Mouse (Mus musculus): ENCODE data around the gene Bsn. TPM values are rescaled to one million over a fixed set of nuclear protein-coding genes. Genes with fewer than 3 reads are reported as not detected.
A peak's percentile ranks its signal among the peaks of the same experiment; 100 is the strongest.

Gene Bsn
- polyA plus RNA-seq, 1 experiment from 2014 or later: 1.1 TPM

- peaks cover 20% of the 10 kb centered on the region for H3K4me1 ChIP-seq
- DNase-seq (ENCODE audit: low spot score): peak; percentile 45
- H3K4me3 ChIP-seq: peak overlapping the region; percentile 48
- WGBS: 13% methylated on average over 22 of the region's 22 CpGs
- H3K36me3 ChIP-seq: peaks cover 61% of the 10 kb centered on the region
- peaks cover 79% of the 10 kb centered on the region for H3K27me3 ChIP-seq (ENCODE audit: low read depth, poor library complexity, severe bottlenecking)
- no peaks in the 10 kb centered on the region for H3K9me3 ChIP-seq (replicated peaks)
- peak overlapping the region; percentile 69 for H3K27ac ChIP-seq (replicated peaks)
Observed at GRCm38 (mm10) chr9:108111101-108111592, 79.0 kb downstream of the Bsn start.

GRCm38 (mm10) chr9:108110160-108110559 lies 80.0 kb downstream of the Bsn start:
- peaks cover 28% of the 10 kb centered on the region for H3K4me1 ChIP-seq
- WGBS: 89% methylated on average over 16 of the region's 16 CpGs
- 0 out of 2 replicates have a peak overlapping the region, but pooled peaks have one; percentile 69 for H3K27ac ChIP-seq (replicated peaks)
- no peaks in the 10 kb centered on the region for H3K9me3 ChIP-seq (replicated peaks)
- DNase-seq (ENCODE audit: low spot score): no peak
- H3K4me3 ChIP-seq: no peak overlapping the region
- peaks cover 79% of the 10 kb centered on the region for H3K27me3 ChIP-seq (ENCODE audit: low read depth, poor library complexity, severe bottlenecking)
- peaks cover 52% of the 10 kb centered on the region for H3K36me3 ChIP-seq

DNA sequence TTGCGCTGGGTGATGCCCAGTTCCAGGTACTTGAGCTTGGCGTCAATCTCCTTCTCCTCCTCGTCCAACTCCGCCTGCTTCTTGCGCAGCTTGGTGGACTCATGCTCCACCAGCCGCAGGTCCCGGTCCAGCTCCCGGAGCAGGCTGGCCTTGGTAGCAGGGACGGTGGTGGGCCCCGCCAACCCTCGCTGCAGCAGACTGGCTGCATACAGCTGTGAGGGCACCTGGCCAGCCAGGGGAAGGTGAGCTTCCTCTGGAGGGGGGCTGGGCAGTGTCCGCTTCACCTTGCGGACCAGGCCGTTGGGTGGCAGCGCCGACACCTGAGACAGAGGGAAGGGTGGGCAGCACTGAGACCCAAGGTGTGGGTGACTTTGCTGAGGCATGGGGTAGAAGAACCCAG lies 82.3 kb downstream of the Bsn start:
- Histone ChIP-seq H3K4me3 (no peak overlapping the region), H3K27ac (replicated peaks) (no peak overlapping the region), H3K4me1 (peaks cover 38% of the 10 kb centered on the region), H3K27me3 (ENCODE audit: low read depth, poor library complexity, severe bottlenecking) (peaks cover 61% of the 10 kb centered on the region), H3K36me3 (peaks cover 34% of the 10 kb centered on the region), H3K9me3 (replicated peaks) (no peaks in the 10 kb centered on the region)
- 95% methylated on average over 16 of the region's 16 CpGs for WGBS
- DNase-seq (ENCODE audit: low spot score): no peak

DNA sequence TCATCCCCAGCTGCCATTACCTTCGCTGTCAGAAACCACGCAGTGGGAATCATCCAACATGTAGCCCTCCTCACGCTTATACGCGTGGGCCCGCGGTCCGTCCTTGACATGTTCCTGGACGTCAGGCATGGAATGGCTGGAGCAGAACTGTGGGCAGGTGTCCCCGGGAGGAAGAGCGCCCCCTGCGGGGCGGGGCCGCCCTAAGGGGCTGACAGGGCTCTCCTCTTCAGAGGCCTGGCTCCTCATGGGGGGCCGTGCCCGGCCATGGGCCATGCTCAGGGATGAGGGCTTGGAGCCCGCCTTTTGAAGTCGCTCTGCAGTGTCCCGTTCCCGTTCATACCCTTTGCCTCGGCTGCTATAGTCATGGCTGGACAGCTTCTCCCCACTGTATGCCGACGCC lies 84.1 kb downstream of the Bsn start:
- H3K4me3 ChIP-seq: no peak overlapping the region
- H3K9me3 ChIP-seq (replicated peaks): no peaks in the 10 kb centered on the region
- no peak for DNase-seq (ENCODE audit: low spot score)
- H3K4me1 ChIP-seq: peaks cover 30% of the 10 kb centered on the region
- peaks cover 34% of the 10 kb centered on the region for H3K36me3 ChIP-seq
- H3K27me3 ChIP-seq (ENCODE audit: low read depth, poor library complexity, severe bottlenecking): peaks cover 43% of the 10 kb centered on the region
- WGBS: 90% methylated on average over 23 of the region's 23 CpGs
- H3K27ac ChIP-seq (replicated peaks): no peak overlapping the region

DNA sequence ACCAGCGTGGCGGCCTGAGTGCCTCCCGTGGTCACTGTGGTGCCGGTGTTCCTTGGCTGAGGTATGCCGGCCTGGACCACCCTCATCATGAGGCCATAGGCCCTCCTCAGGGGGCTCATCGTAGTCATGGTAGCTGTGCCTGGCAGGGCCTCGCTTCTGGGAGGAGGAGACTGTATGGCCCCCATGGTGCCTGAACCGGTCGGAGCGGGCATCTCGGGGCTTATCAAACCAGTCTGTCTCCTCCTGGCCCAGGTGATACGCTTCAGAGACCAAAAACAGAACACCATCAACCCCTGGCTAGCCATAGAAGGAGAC lies 84.7 kb downstream of the Bsn start:
- DNase-seq (ENCODE audit: low spot score): no peak
- H3K4me1 ChIP-seq: peaks cover 24% of the 10 kb centered on the region
- H3K9me3 ChIP-seq (replicated peaks): no peaks in the 10 kb centered on the region
- no peak overlapping the region for H3K4me3 ChIP-seq
- H3K36me3 ChIP-seq: peaks cover 31% of the 10 kb centered on the region
- peak overlapping the region; percentile 74 for H3K27ac ChIP-seq (replicated peaks)
- WGBS: 69% methylated on average over 12 of the region's 12 CpGs
- peaks cover 37% of the 10 kb centered on the region for H3K27me3 ChIP-seq (ENCODE audit: low read depth, poor library complexity, severe bottlenecking)

DNA sequence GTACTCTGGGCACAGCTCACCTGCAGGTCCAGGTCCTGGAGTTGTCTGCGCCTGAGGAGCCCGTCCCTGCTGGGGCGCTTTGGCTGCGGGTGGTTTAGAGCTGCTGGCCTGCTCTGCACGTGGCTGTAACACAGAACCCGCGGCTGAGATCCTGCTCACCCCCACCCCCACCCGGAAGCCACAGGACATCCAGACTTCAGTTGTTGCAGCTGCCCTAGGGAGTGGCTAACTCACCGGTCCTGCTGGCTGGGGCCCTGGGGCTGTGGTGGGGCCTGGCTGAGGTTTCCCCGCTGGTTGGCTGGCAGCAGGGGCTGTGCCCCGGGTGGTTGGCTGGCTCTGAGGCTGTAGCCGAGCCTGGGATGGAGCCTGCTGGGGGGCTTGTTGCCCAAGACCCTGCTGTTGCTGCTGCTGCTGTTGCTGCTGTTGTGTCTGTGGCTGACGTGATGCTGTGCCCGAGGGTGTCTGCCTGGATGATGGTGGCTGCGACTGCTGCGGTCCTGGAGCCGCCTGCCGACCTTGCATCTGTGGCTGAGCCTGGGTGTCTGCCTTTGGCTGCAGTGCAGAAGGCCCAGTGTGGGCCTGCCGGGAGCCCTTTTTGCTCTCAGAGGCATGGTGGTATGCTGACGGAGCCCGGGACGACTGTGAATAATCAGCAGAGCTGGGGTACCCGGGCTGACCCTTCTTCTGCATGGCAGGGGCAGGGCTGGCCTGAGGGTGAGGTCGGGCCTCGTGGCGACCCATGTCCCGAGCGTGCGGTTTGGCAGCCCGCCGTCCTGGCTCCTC lies 85.2 kb downstream of the Bsn start:
- H3K4me3 ChIP-seq: peak overlapping the region; percentile 27
- peaks cover 29% of the 10 kb centered on the region for H3K36me3 ChIP-seq
- no peaks in the 10 kb centered on the region for H3K9me3 ChIP-seq (replicated peaks)
- H3K27me3 ChIP-seq (ENCODE audit: low read depth, poor library complexity, severe bottlenecking): peaks cover 32% of the 10 kb centered on the region
- H3K27ac ChIP-seq (replicated peaks): peak overlapping the region; percentile 74
- H3K4me1 ChIP-seq: peaks cover 20% of the 10 kb centered on the region
- WGBS: 38% methylated on average over 31 of the region's 31 CpGs
- DNase-seq (ENCODE audit: low spot score): peak; percentile 44

GRCm38 (mm10) chr9:108099619-108100018 lies 90.6 kb downstream of the Bsn start:
- no peaks in the 10 kb centered on the region for H3K9me3 ChIP-seq (replicated peaks)
- H3K27ac ChIP-seq (replicated peaks): no peak overlapping the region
- peaks cover under 1% of the 10 kb centered on the region; the same call in 1 of the 2 replicates for H3K27me3 ChIP-seq (ENCODE audit: low read depth, poor library complexity, severe bottlenecking)
- H3K4me3 ChIP-seq: no peak overlapping the region
- no peak for DNase-seq (ENCODE audit: low spot score)
- peaks cover 26% of the 10 kb centered on the region for H3K4me1 ChIP-seq
- peaks cover 12% of the 10 kb centered on the region; the same call in 1 of the 2 replicates for H3K36me3 ChIP-seq
- 87% methylated on average over 8 of the region's 8 CpGs for WGBS

- DNase-seq (ENCODE audit: low spot score): no peak
- Histone ChIP-seq H3K4me1 (peaks cover 42% of the 10 kb centered on the region), H3K36me3 (peaks cover 19% of the 10 kb centered on the region), H3K4me3 (peak overlapping the region; percentile 75; the same call in 1 of the 2 replicates), H3K27me3 (ENCODE audit: low read depth, poor library complexity, severe bottlenecking) (no peaks in the 10 kb centered on the region), H3K9me3 (replicated peaks) (no peaks in the 10 kb centered on the region), H3K27ac (replicated peaks) (no peak overlapping the region; the same call in 1 of the 2 replicates)
- WGBS: 67% methylated on average over 10 of the region's 10 CpGs
Observed at GRCm38 (mm10) chr9:108095949-108096712, 94.1 kb downstream of the Bsn start.

DNA sequence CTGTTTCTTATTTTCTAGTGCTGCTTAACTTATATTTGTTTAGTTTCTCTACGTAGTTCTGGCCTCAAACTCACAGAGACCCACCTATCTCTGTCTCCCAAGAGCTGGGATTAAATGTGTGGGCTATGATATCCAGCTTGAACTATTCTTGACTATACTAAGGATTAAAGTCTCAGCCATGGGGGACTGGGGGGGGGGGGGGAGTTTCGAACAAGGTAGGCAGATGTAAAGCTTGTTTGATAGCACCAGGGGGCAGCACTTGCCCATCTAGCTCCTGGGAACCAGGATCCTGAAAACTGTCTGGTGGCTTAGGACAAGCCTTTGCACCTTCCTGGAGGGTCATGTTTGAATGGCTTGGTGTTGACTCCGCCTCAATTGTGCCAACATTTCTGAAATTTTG lies 94.7 kb downstream of the Bsn start:
- no peaks in the 10 kb centered on the region for H3K27me3 ChIP-seq (ENCODE audit: low read depth, poor library complexity, severe bottlenecking)
- H3K4me1 ChIP-seq: peaks cover 42% of the 10 kb centered on the region
- 0 out of 2 replicates have a peak overlapping the region, but pooled peaks have one; percentile 87 for H3K27ac ChIP-seq (replicated peaks)
- peak overlapping the region; percentile 75 for H3K4me3 ChIP-seq
- peak; percentile 70 for DNase-seq (ENCODE audit: low spot score)
- H3K9me3 ChIP-seq (replicated peaks): no peaks in the 10 kb centered on the region
- WGBS: 10% methylated on average over 3 of the region's 3 CpGs
- peaks cover 25% of the 10 kb centered on the region for H3K36me3 ChIP-seq

- Histone ChIP-seq H3K9me3 (replicated peaks) (no peaks in the 10 kb centered on the region), H3K36me3 (peaks cover 30% of the 10 kb centered on the region), H3K27me3 (ENCODE audit: low read depth, poor library complexity, severe bottlenecking) (no peaks in the 10 kb centered on the region), H3K27ac (replicated peaks) (peak overlapping the region; percentile 87), H3K4me3 (peak overlapping the region; percentile 75), H3K4me1 (peaks cover 42% of the 10 kb centered on the region)
- WGBS: under 1% methylated on average over 16 of the region's 16 CpGs
- no peak for DNase-seq (ENCODE audit: low spot score)
Observed at GRCm38 (mm10) chr9:108094998-108095411, 95.2 kb downstream of the Bsn start.

GRCm38 (mm10) chr9:108094184-108094941 lies 95.8 kb downstream of the Bsn start, which contains the start of gene Apeh:
Gene Apeh (minus strand): TSS chr9:108094606.
- no peaks in the 10 kb centered on the region for H3K27me3 ChIP-seq (ENCODE audit: low read depth, poor library complexity, severe bottlenecking)
- no peaks in the 10 kb centered on the region for H3K9me3 ChIP-seq (replicated peaks)
- peak within 1 kb of the TSS; percentile 87 for H3K27ac ChIP-seq (replicated peaks)
- peaks cover 42% of the 10 kb centered on the region for H3K4me1 ChIP-seq
- H3K4me3 ChIP-seq: peak within 1 kb of the TSS; percentile 75
- peak; percentile 96 for DNase-seq (ENCODE audit: low spot score)
- under 1% methylated on average over 52 of the region's 52 CpGs for WGBS
- H3K36me3 ChIP-seq: peaks cover 36% of the 10 kb centered on the region

DNA sequence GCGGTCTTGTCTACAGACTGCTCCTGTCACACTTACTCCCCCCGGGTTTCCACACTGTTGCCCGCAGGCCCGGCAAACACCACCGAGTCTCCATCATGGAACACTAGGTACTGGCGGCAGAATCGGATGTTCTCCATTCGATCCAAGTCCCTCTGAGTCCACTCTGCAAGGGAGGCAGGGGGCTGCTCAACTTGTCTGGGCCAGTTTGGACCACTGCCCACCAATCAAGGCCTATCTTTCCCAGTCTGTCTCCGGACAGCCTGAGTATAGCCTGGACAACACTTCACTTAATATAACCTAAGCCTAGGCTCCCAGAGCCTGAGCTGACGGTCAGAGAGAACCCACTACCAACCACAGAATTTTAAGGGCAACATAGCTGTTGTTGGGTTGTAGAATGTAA lies 96.6 kb downstream of the Bsn start:
- Histone ChIP-seq H3K9me3 (replicated peaks) (no peaks in the 10 kb centered on the region), H3K27ac (replicated peaks) (peak overlapping the region; percentile 87), H3K36me3 (peaks cover 44% of the 10 kb centered on the region), H3K27me3 (ENCODE audit: low read depth, poor library complexity, severe bottlenecking) (no peaks in the 10 kb centered on the region), H3K4me1 (peaks cover 42% of the 10 kb centered on the region), H3K4me3 (peak overlapping the region; percentile 75)
- WGBS: 72% methylated on average over 10 of the region's 10 CpGs
- no peak for DNase-seq (ENCODE audit: low spot score)

All from midbrain, embryonic 10.5 days (tissue).